Mouse (Mus musculus) embryonic facial prominence, embryonic 11.5 days (tissue): Measurements from ENCODE around the gene Dapk3. TPM values are rescaled to one million over a fixed set of nuclear protein-coding genes. Genes with fewer than 3 reads are reported as not detected.

Experiments
- polyA plus RNA-seq: library from polyadenylated mRNA; unstranded; fragments of >200 nt; fragmentation: Nextera tagmentation; extraction: Ambion mirVana; gene quantifications from 2 replicates; pipeline ENCODE4 v1.2.1, GENCODE M21; 2014

Gene Dapk3
- polyA plus RNA-seq, 1 experiment from 2014 or later: 47.4 TPM

Other genes with a start within 250 kb of the Dapk3 start
- 4.8 and 5.4 TPM in 2 replicates for gene Gng7, start 168.1 kb upstream of the Dapk3 start, polyA plus RNA-seq
- gene Diras1, start 157.3 kb upstream of the Dapk3 start, polyA plus RNA-seq: 1.3 and 1.4 TPM in 2 replicates
- 6.7 and 7.2 TPM in 2 replicates for gene Slc39a3, start 145.6 kb upstream of the Dapk3 start, polyA plus RNA-seq
- 193 and 218 TPM in 2 replicates for gene Sgta, start 122.8 kb upstream of the Dapk3 start, polyA plus RNA-seq
- 56.0 and 56.3 TPM in 2 replicates for gene Thop1, start 113.0 kb upstream of the Dapk3 start, polyA plus RNA-seq
- 0.08 TPM in 2 replicates for gene Creb3l3, start 84.1 kb upstream of the Dapk3 start, polyA plus RNA-seq
- gene Map2k2, start 77.1 kb upstream of the Dapk3 start, polyA plus RNA-seq: 191 and 192 TPM in 2 replicates
- 4.9 and 5.5 TPM in 2 replicates for gene Zbtb7a, start 47.8 kb upstream of the Dapk3 start, polyA plus RNA-seq
- 36.1 and 46.5 TPM in 2 replicates for gene Pias4, start 15.1 kb upstream of the Dapk3 start, polyA plus RNA-seq
- gene Eef2, start 6.4 kb upstream of the Dapk3 start, polyA plus RNA-seq: 417 and 424 TPM in 2 replicates
- gene 4930442H23Rik, start 844 bp downstream of the Dapk3 start, polyA plus RNA-seq: not detected in 2 replicates
- gene Nmrk2, start 19.0 kb downstream of the Dapk3 start, polyA plus RNA-seq: not detected in 2 replicates
- 4.1 and 5.3 TPM in 2 replicates for gene Atcay, start 47.8 kb downstream of the Dapk3 start, polyA plus RNA-seq
- 2.5 and 2.8 TPM in 2 replicates for gene Zfr2, start 50.1 kb downstream of the Dapk3 start, polyA plus RNA-seq
- 2.6 and 4.0 TPM in 2 replicates for gene Matk, start 69.9 kb downstream of the Dapk3 start, polyA plus RNA-seq
- 203 and 205 TPM in 2 replicates for gene Mrpl54, start 83.9 kb downstream of the Dapk3 start, polyA plus RNA-seq
- 35.3 and 41.3 TPM in 2 replicates for gene Apba3, start 84.0 kb downstream of the Dapk3 start, polyA plus RNA-seq
- gene Tjp3, start 108.6 kb downstream of the Dapk3 start, polyA plus RNA-seq: 2.5 and 3.3 TPM in 2 replicates
- gene Pip5k1c, start 110.0 kb downstream of the Dapk3 start, polyA plus RNA-seq: 41.5 and 46.6 TPM in 2 replicates
- gene Cactin, start 138.1 kb downstream of the Dapk3 start, polyA plus RNA-seq: 30.1 and 30.5 TPM in 2 replicates
- 1.4 and 2.1 TPM in 2 replicates for gene Tbxa2r, start 145.7 kb downstream of the Dapk3 start, polyA plus RNA-seq
- not detected in 2 replicates for gene Gipc3, start 160.3 kb downstream of the Dapk3 start, polyA plus RNA-seq
- gene Hmg20b, start 167.5 kb downstream of the Dapk3 start, polyA plus RNA-seq: 97.9 and 103 TPM in 2 replicates
- 3.4 and 4.0 TPM in 2 replicates for gene Mfsd12, start 174.5 kb downstream of the Dapk3 start, polyA plus RNA-seq
- not detected in 2 replicates for gene 4930404N11Rik, start 182.8 kb downstream of the Dapk3 start, polyA plus RNA-seq
- gene Fzr1, start 195.5 kb downstream of the Dapk3 start, polyA plus RNA-seq: 92.1 and 95.0 TPM in 2 replicates
- gene Dohh, start 201.4 kb downstream of the Dapk3 start, polyA plus RNA-seq: 45.0 and 52.5 TPM in 2 replicates
- gene Gm48551, start 201.5 kb downstream of the Dapk3 start, polyA plus RNA-seq: 2.5 and 4.1 TPM in 2 replicates
- gene Gm48552, start 206.0 kb downstream of the Dapk3 start, polyA plus RNA-seq: 0.63 TPM in 1 of 2 replicates, not detected in the other
- 3.4 and 4.1 TPM in 2 replicates for gene Smim24, start 210.0 kb downstream of the Dapk3 start, polyA plus RNA-seq